Mouse (Mus musculus): ENCODE measurements around the gene Atp1b1.

- TF ChIP-seq CTCF (conservative IDR thresholded peaks at IDR 0.05; ENCODE audit: insufficient read depth, insufficient read length, low read depth, low read length) (no peak), POLR2A (IDR thresholded peaks at IDR 0.05; ENCODE audit: low read depth, low read length) (no peak)
Observed at GRCm38 (mm10) chr1:164457531-164458244, 467 bp downstream of the Atp1b1 start.

Measured in kidney, adult 2 months (tissue).